Mouse (Mus musculus) small intestine, adult 2 months (tissue): Measurements from ENCODE around the gene Dock1.

Experiments used
- CTCF ChIP-seq: fragments of 200-500 bp; IDR thresholded peaks from 2 replicates; pipeline ENCODE4 v1.5.1; 2012; ENCODE audit warnings: low read depth, mild to moderate bottlenecking, control low read depth, inconsistent platforms, low read length, moderate library complexity, mixed read lengths; ENCODE audit not compliant: insufficient replicate concordance, insufficient read length; ENCODE audit errors: extremely low read depth
- POLR2A ChIP-seq: fragments of 200-500 bp; IDR thresholded peaks from 2 replicates; pipeline ENCODE4 v1.6.1; 2012; ENCODE audit warnings: low read depth, mild to moderate bottlenecking, control low read depth, inconsistent platforms, low read length, moderate library complexity

- no peak for TF ChIP-seq CTCF
- no peak for TF ChIP-seq POLR2A
Observed at GRCm38 (mm10) chr7:135031466-135031865, 361.0 kb downstream of the Dock1 start.
